Mouse (Mus musculus) stomach, embryonic 14.5 days (tissue): ENCODE results near the gene Kcnk18. TPM values are rescaled to one million over a fixed set of nuclear protein-coding genes. Genes with fewer than 3 reads are reported as not detected.
A peak's percentile ranks its signal among the peaks of the same experiment; 100 is the strongest.

ENCODE experiments used
- ATAC-seq: fragments of 200-750 bp; cut with Nextera tagmentation; 2 replicates; pipeline ENCODE4 v1.8.0; 2017; ENCODE audit warnings: low read depth, moderate TSS enrichment; ENCODE audit not compliant: insufficient number of reproducible peaks, insufficient read depth, low FRiP score
- H3K27ac ChIP-seq: fragments of 300-500 bp; sonication (generic); 2 replicates; pipeline ENCODE4 v1.5.1; 2014; ENCODE audit warnings: mild to moderate bottlenecking, low read length, moderate library complexity, mixed read lengths
- H3K27me3 ChIP-seq: fragments of 300-500 bp; sonication (generic); 2 replicates; pipeline ENCODE4 v1.6.1; 2014; ENCODE audit warnings: low read length, control low read depth, mixed read lengths; ENCODE audit not compliant: control insufficient read depth, insufficient read depth
- H3K36me3 ChIP-seq: fragments of 300-500 bp; sonication (generic); 2 replicates; pipeline ENCODE4 v1.6.1; 2014; ENCODE audit warnings: mild to moderate bottlenecking, control low read depth, low read length, moderate library complexity, mixed read lengths; ENCODE audit not compliant: control insufficient read depth, insufficient read depth
- H3K4me1 ChIP-seq: fragments of 300-500 bp; sonication (generic); 2 replicates; pipeline ENCODE4 v1.6.1; 2014; ENCODE audit warnings: low read length, control low read depth, mixed read lengths; ENCODE audit not compliant: control insufficient read depth, insufficient read depth
- H3K4me2 ChIP-seq: fragments of 300-500 bp; sonication (generic); replicated peaks from 2 replicates; pipeline ENCODE4 v1.6.1; 2014; ENCODE audit warnings: low read depth, low read length, control low read depth
- H3K4me3 ChIP-seq: fragments of 300-500 bp; sonication (generic); 2 replicates; pipeline ENCODE4 v1.5.1; 2014; ENCODE audit warnings: low read depth, low read length, control low read depth
- H3K9ac ChIP-seq: fragments of 300-500 bp; sonication (generic); replicated peaks from 2 replicates; pipeline ENCODE4 v1.6.1; 2014; ENCODE audit warnings: low read depth, mild to moderate bottlenecking, control low read depth, low read length, moderate library complexity, mixed read lengths
- H3K9me3 ChIP-seq: fragments of 300-500 bp; sonication (generic); 2 replicates; pipeline ENCODE4 v1.6.1; 2016; ENCODE audit warnings: low read depth, low read length, control low read depth; ENCODE audit not compliant: control insufficient read depth
- WGBS: fragments of 180-500 bp; shearing (Covaris S2); extraction: QIAGEN DNeasy Blood & Tissue Kit; methylation state at CpG from one replicate; pipeline ENCODE4 v1.1.7; 2014; 5-methylcytosine and 5-hydroxymethylcytosine counted together
- polyA plus RNA-seq: library from polyadenylated mRNA; unstranded; fragments of >200 nt; fragmentation: Nextera tagmentation; extraction: Ambion mirVana; gene quantifications from 2 replicates; pipeline ENCODE4 v1.2.1, GENCODE M21; 2014

The Kcnk18 gene
- polyA plus RNA-seq, 1 experiment from 2014 or later: not detected

DNA sequence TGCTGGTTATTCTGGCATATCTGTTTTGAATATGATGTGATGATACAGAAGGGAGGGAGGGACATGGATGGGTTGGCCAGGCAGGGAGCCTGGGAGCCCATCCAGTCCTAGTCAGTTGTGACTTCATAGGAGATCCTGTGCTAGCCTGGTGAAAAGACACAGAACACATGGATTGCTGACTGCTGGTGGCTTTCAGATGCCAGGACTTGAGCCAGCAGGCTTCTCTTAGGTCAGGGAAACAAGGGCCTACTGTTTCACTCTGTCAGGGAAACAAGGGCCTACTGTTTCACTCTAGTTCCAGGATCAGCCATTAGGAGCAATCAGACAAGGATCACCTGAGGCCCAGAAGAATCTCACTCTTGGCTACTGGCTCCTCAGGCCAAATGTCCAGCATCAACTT is 61.8 kb downstream of the Kcnk18 start:
- Histone ChIP-seq H3K9me3 (no peaks in the 10 kb centered on the region), H3K4me2 (no peak overlapping the region), H3K36me3 (no peaks in the 10 kb centered on the region), H3K4me1 (no peaks in the 10 kb centered on the region), H3K4me3 (no peak overlapping the region), H3K9ac (no peak overlapping the region), H3K27me3 (no peaks in the 10 kb centered on the region), H3K27ac (peak overlapping the region; percentile 22; the same call in 1 of the 2 replicates)
- no peak for ATAC-seq

DNA sequence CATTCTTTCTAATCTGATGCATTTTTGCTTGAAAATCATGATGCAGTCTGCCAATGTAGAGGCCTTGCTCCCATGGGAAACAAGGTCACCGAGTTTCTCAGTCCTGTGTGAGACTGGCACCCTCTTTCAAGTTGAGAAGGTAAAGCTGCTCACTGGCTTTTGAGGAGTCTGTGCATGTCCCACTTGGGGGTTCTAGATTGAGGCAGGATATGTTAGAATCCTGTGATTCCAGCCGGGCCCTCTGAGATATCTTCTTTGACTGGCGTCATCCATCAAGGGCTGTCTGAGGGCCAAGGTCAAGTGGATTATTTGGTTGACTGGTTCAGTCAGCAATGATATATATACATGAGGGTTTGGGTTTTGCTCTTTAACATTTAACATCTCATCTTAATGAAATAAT is 63.0 kb downstream of the Kcnk18 start:
- H3K9me3 ChIP-seq: no peaks in the 10 kb centered on the region
- no peaks in the 10 kb centered on the region for H3K36me3 ChIP-seq
- no peak overlapping the region for H3K4me2 ChIP-seq
- H3K27me3 ChIP-seq: no peaks in the 10 kb centered on the region
- H3K4me1 ChIP-seq: no peaks in the 10 kb centered on the region
- ATAC-seq: no peak
- no peak overlapping the region for H3K4me3 ChIP-seq
- WGBS: 66% methylated on average over 3 of the region's 3 CpGs
- H3K27ac ChIP-seq: no peak overlapping the region
- no peak overlapping the region for H3K9ac ChIP-seq

Other genes starting within 250 kb of the Kcnk18 start
- 9.9 and 11.8 TPM in 2 replicates for gene Shtn1, start 143.1 kb upstream of the Kcnk18 start, polyA plus RNA-seq
- gene Vax1, start 49.2 kb upstream of the Kcnk18 start, polyA plus RNA-seq: not detected in 2 replicates
- 15.2 and 16.0 TPM in 2 replicates for gene Slc18a2, start 41.7 kb downstream of the Kcnk18 start, polyA plus RNA-seq
- gene Rps12-ps3, start 103.1 kb downstream of the Kcnk18 start, polyA plus RNA-seq: 30.0 and 53.3 TPM in 2 replicates
- 16.7 and 20.3 TPM in 2 replicates for gene Pdzd8, start 126.6 kb downstream of the Kcnk18 start, polyA plus RNA-seq
- 0.22 and 0.30 TPM in 2 replicates for gene Emx2, start 239.2 kb downstream of the Kcnk18 start, polyA plus RNA-seq